Mouse (Mus musculus) limb, embryonic 10.5 days (tissue): ENCODE measurements around the gene Dlx5. TPM values are rescaled to one million over a fixed set of nuclear protein-coding genes. Genes with fewer than 3 reads are reported as not detected.

ENCODE experiments used
- DNase-seq: peaks from one replicate; pipeline ENCODE4 v3.0.0-alpha.2; 2017; ENCODE audit warnings: low spot score
- H3K27ac ChIP-seq: fragments of 300-500 bp; sonication (generic); 2 replicates; pipeline ENCODE4 v1.5.1; 2016; ENCODE audit warnings: mild to moderate bottlenecking
- H3K27me3 ChIP-seq: fragments of 300-500 bp; sonication (generic); 2 replicates; pipeline ENCODE4 v1.6.1; 2016; ENCODE audit warnings: low read depth, mild to moderate bottlenecking; ENCODE audit not compliant: poor library complexity, severe bottlenecking
- H3K36me3 ChIP-seq: fragments of 300-500 bp; sonication (generic); 2 replicates; pipeline ENCODE4 v1.6.1; 2016; ENCODE audit warnings: mild to moderate bottlenecking, moderate library complexity
- H3K4me1 ChIP-seq: fragments of 300-500 bp; sonication (generic); 2 replicates; pipeline ENCODE4 v1.6.1; 2016
- H3K4me3 ChIP-seq: fragments of 300-500 bp; sonication (generic); 2 replicates; pipeline ENCODE4 v1.5.1; 2016; ENCODE audit warnings: mild to moderate bottlenecking, moderate library complexity
- H3K9me3 ChIP-seq: fragments of 300-500 bp; sonication (generic); replicated peaks from 2 replicates; pipeline ENCODE4 v1.6.1; 2016; ENCODE audit warnings: mild to moderate bottlenecking
- WGBS: fragments of 180-500 bp; shearing (Covaris S2); methylation state at CpG from one replicate; pipeline ENCODE4 v1.1.7; 2016; 5-methylcytosine and 5-hydroxymethylcytosine counted together
- polyA plus RNA-seq: library from polyadenylated mRNA; unstranded; fragments of >200 nt; fragmentation: Nextera tagmentation; extraction: Ambion mirVana; gene quantifications from 2 replicates; pipeline ENCODE4 v1.2.1, GENCODE M21; 2016

The Dlx5 gene
- polyA plus RNA-seq, result 9.3 and 10.8 TPM in 2 replicates

GRCm38 (mm10) chr6:6881638-6882190 lies at the start of gene Dlx5:
TSS of gene Dlx5 (minus strand) at chr6:6882085.
- H3K27ac ChIP-seq, result peak within 1 kb of the TSS; percentile 80
- H3K4me3 ChIP-seq, result peak within 1 kb of the TSS; percentile 61
- no peaks in the 10 kb centered on the region for H3K9me3 ChIP-seq
- no peaks in the 10 kb centered on the region for H3K36me3 ChIP-seq
- peak; percentile 81 for DNase-seq
- peaks cover 43% of the 10 kb centered on the region for H3K4me1 ChIP-seq
- under 1% methylated on average over 39 of the region's 42 CpGs for WGBS
- peaks cover 80% of the 10 kb centered on the region for H3K27me3 ChIP-seq

GRCm38 (mm10) chr6:6931507-6931906 lies 49.6 kb upstream of the Dlx5 start:
- DNase-seq, result no peak
- no peaks in the 10 kb centered on the region for H3K36me3 ChIP-seq
- 90% methylated on average over 4 of the region's 4 CpGs for WGBS
- H3K27ac ChIP-seq, result no peak overlapping the region
- H3K4me1 ChIP-seq, result no peaks in the 10 kb centered on the region
- H3K4me3 ChIP-seq, result no peak overlapping the region
- no peaks in the 10 kb centered on the region for H3K27me3 ChIP-seq
- no peaks in the 10 kb centered on the region for H3K9me3 ChIP-seq

DNA sequence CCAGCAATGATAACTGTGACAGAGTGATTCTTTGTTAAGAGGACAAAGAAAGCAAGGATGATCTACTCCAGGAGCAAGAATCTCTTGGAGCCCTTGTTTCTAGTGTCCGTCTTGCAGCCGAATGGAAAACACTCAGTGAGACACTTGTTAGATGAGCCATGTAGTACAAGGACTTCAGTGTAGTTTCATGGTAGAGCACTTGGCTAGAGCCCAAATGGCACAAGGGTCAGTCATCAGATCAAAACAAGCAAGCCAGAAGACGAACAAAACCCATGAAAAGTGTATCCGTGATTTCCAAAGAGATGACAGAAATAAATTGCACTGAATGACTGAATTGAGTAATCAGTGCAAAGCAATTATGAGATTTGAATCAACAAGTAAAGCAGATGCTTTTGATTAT lies 48.9 kb upstream of the Dlx5 start:
- DNase-seq, result no peak
- WGBS, result 89% methylated on average over 4 of the region's 4 CpGs

GRCm38 (mm10) chr6:6925264-6925663 lies 43.4 kb upstream of the Dlx5 start:
- Histone ChIP-seq H3K9me3 (no peaks in the 10 kb centered on the region), H3K36me3 (no peaks in the 10 kb centered on the region), H3K4me3 (no peak overlapping the region), H3K27ac (no peak overlapping the region), H3K27me3 (no peaks in the 10 kb centered on the region), H3K4me1 (no peaks in the 10 kb centered on the region)
- DNase-seq, result no peak
- 44% methylated on average over 1 of the region's 1 CpGs for WGBS

More for the DNA sequence above, 48.9 kb upstream of the Dlx5 start:
- Histone ChIP-seq H3K27ac (no peak overlapping the region), H3K36me3 (no peaks in the 10 kb centered on the region), H3K4me3 (no peak overlapping the region), H3K27me3 (no peaks in the 10 kb centered on the region), H3K9me3 (no peaks in the 10 kb centered on the region), H3K4me1 (no peaks in the 10 kb centered on the region)

DNA sequence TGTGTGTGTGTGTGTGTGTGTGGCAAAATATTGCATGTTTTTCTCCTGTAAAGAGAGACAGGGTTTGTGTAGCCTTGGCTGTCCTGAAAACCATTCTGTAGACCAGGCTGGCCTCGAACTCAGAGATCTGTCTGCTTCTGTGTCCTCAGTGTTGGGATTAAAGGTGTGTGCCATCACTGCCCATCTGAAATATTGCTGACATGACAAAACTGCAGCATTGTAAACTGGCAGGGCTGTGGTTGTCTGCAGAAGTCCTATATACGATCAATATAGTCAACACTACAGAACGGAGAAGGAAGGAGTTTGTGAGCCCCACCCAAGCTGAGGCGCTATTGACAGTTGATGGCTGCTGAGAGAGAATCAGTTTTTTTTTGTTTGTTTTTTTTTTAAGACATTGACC lies 35.4 kb upstream of the Dlx5 start:
- no peak overlapping the region for H3K27ac ChIP-seq
- H3K36me3 ChIP-seq, result no peaks in the 10 kb centered on the region
- DNase-seq, result no peak
- no peaks in the 10 kb centered on the region for H3K4me1 ChIP-seq
- H3K27me3 ChIP-seq, result no peaks in the 10 kb centered on the region
- no peak overlapping the region for H3K4me3 ChIP-seq
- no peaks in the 10 kb centered on the region for H3K9me3 ChIP-seq
- 95% methylated on average over 4 of the region's 4 CpGs for WGBS

DNA sequence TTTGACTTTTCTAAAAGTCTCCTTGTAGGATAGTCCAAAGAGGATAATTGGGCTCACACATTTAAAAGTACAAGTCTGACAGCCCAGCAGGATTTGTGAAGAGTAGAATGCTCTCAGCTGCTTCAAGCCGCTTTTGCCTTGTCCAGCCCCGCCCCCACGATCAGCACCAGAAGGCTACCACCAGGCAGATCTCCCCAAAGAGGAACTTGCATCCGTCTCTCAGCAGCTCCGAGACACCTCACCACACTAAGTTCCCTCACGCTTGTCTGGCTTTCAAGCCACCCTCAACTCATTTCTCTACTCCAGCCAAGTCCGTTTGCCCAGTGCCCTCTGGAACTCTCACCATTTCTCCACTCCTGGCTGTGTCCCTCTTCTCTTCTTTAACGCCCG lies 33.6 kb upstream of the Dlx5 start:
- no peaks in the 10 kb centered on the region for H3K4me1 ChIP-seq
- no peaks in the 10 kb centered on the region for H3K27me3 ChIP-seq
- H3K36me3 ChIP-seq, result no peaks in the 10 kb centered on the region
- DNase-seq, result no peak
- H3K27ac ChIP-seq, result no peak overlapping the region
- no peak overlapping the region for H3K4me3 ChIP-seq
- WGBS, result 55% methylated on average over 9 of the region's 9 CpGs
- H3K9me3 ChIP-seq, result no peaks in the 10 kb centered on the region

DNA sequence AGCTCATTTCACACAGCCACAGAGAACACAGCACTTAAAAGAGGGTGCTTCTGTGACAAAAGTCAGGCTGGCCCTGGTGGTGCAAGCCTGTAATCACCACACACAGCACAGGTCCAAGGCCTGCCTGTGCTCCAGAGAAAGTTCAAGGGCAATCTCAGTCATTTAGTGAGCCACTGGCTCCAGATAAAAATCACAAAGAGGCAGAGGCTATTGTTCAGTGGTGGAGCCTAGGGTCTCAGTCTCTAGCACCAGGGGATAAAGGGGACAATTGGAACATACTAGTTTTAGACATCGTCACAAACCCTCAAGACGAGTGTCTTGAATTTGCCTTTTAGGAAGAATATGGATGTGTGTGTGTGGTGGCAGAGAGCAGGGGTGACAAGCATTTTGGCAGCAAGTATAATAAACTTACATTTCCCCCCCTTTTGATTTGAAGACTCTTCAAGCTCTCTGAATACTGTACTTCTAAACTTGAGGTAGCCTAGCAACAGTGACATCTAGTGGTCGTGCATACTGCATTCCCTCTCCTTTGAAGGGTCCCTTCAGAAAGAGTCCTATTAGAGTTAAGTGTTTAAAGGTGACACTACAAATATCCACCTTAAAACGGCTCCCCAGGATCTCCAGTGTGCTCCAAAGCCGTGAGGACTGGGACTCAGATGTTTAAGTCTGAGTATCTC lies 33.1 kb upstream of the Dlx5 start:
- Histone ChIP-seq H3K9me3 (no peaks in the 10 kb centered on the region), H3K27ac (no peak overlapping the region), H3K27me3 (no peaks in the 10 kb centered on the region), H3K4me3 (no peak overlapping the region), H3K36me3 (no peaks in the 10 kb centered on the region), H3K4me1 (no peaks in the 10 kb centered on the region)
- DNase-seq, result peak; percentile 47
- 41% methylated on average over 5 of the region's 5 CpGs for WGBS

DNA sequence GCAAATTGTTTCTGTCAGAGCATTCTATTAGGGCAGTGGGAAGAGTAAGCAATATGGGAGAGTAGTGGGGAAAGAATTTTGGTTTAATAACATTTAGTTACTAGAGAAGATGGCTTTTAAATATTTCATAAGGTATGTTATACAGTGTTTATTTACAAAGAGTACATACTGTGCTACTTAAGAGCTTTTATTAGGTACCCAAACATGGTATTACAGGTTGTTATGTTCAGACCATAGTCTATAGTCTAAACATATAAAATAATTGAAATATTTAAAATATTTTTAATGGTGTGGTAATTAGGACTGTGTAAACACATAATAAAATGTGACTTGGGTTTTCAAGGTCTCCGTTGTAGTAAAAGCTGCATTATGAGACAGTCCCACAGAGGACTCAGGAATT lies 32.4 kb upstream of the Dlx5 start:
- Histone ChIP-seq H3K36me3 (no peaks in the 10 kb centered on the region), H3K4me3 (no peak overlapping the region), H3K4me1 (no peaks in the 10 kb centered on the region), H3K27ac (no peak overlapping the region), H3K27me3 (no peaks in the 10 kb centered on the region), H3K9me3 (no peaks in the 10 kb centered on the region)
- WGBS, result 94% methylated on average over 1 of the region's 1 CpGs
- no peak for DNase-seq

DNA sequence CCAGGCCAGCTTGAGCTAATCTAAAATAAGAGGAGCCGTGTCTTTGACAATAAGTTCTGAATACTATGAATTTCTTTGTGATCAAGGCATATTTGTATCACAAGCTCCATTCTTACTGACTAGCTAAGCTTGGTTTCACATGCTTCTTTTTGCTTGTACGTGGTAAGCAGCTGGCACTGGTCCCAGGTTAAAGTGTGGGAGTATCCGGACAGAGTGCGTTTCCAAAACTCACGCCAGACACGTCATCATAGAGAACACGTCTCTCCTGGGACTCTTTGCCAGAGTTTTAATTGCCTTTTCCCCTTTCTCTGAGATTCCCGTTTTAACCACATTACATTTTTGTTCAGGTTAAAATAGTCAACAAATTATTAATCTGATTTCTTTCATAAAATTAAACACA lies 27.7 kb upstream of the Dlx5 start:
- Histone ChIP-seq H3K9me3 (no peaks in the 10 kb centered on the region), H3K4me3 (no peak overlapping the region), H3K36me3 (no peaks in the 10 kb centered on the region), H3K27ac (no peak overlapping the region), H3K4me1 (no peaks in the 10 kb centered on the region), H3K27me3 (no peaks in the 10 kb centered on the region)
- no peak for DNase-seq
- WGBS, result 91% methylated on average over 8 of the region's 8 CpGs

GRCm38 (mm10) chr6:6890047-6890446 lies 8.2 kb upstream of the Dlx5 start:
- Histone ChIP-seq H3K9me3 (no peaks in the 10 kb centered on the region), H3K4me3 (no peak overlapping the region), H3K4me1 (no peaks in the 10 kb centered on the region), H3K27ac (no peak overlapping the region), H3K36me3 (no peaks in the 10 kb centered on the region), H3K27me3 (peaks cover 16% of the 10 kb centered on the region; the same call in 1 of the 2 replicates)
- 66% methylated on average over 6 of the region's 6 CpGs for WGBS
- no peak for DNase-seq

- DNase-seq, result no peak
- H3K4me1 ChIP-seq, result peaks cover 12% of the 10 kb centered on the region
- WGBS, result 83% methylated on average over 3 of the region's 3 CpGs
These were observed 4.3 kb upstream of the Dlx5 start for GRCm38 (mm10) chr6:6886225-6886624.

GRCm38 (mm10) chr6:6884897-6885296 lies 3.0 kb upstream of the Dlx5 start:
- Histone ChIP-seq H3K4me1 (peaks cover 25% of the 10 kb centered on the region), H3K9me3 (no peaks in the 10 kb centered on the region), H3K27ac (no peak overlapping the region), H3K27me3 (peaks cover 65% of the 10 kb centered on the region), H3K36me3 (no peaks in the 10 kb centered on the region), H3K4me3 (no peak overlapping the region)
- DNase-seq, result peak; percentile 86
- WGBS, result 4% methylated on average over 12 of the region's 12 CpGs

More at GRCm38 (mm10) chr6:6886225-6886624, 4.3 kb upstream of the Dlx5 start:
- no peak overlapping the region for H3K27ac ChIP-seq
- no peaks in the 10 kb centered on the region for H3K36me3 ChIP-seq
- H3K9me3 ChIP-seq, result no peaks in the 10 kb centered on the region
- H3K27me3 ChIP-seq, result peaks cover 51% of the 10 kb centered on the region
- H3K4me3 ChIP-seq, result no peak overlapping the region

DNA sequence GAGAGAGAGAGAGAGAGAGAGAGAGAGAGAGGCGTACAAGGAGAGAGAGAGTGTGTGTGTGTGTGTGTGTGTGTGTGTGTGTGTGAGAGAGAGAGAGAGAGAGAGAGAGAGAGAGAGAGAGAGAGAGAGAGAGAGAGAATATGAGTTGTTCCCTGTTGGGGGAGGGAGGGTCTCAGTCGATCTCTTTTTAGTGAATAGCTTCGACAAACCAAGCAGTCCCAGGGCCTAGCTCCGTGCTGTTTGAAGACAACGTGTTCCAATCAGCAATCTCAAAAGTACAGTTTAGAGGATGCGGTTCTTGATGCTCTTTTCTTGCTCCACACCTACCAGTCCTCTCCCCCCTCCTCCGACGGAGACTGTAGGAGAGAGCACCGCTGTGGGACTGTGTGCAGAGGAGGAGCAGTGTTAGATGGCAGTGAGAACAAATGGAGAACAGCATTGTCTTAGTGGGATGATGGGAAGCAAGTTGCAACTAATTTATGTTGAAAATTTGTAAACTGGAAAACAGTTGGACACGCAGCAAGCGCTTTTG lies 447 bp upstream of the Dlx5 start:
- Histone ChIP-seq H3K27ac (peak overlapping the region; percentile 80; the same call in 1 of the 2 replicates), H3K9me3 (no peaks in the 10 kb centered on the region), H3K36me3 (no peaks in the 10 kb centered on the region), H3K4me1 (peaks cover 43% of the 10 kb centered on the region), H3K4me3 (peak overlapping the region; percentile 61), H3K27me3 (peaks cover 76% of the 10 kb centered on the region)
- peak; percentile 40 for DNase-seq
- 4% methylated on average over 10 of the region's 11 CpGs for WGBS
